Mouse (Mus musculus) adrenal gland, adult 18-20 months (tissue): ENCODE data around the gene Plekhf1. TPM values are rescaled to one million over a fixed set of nuclear protein-coding genes. Genes with fewer than 3 reads are reported as not detected.

Experiments used
- DNase-seq, 2 experiments: peaks; one replicate each; pipeline ENCODE4 v3.0.0; 2021 to 2022; ENCODE audit warnings: low spot score in 2 of 2
- total RNA-seq, 2 experiments: library from RNA; stranded (reverse); gene quantifications; 1 replicate in 1 of 2; 2 replicates in 1 of 2; pipeline ENCODE4 v1.2.3; 2021

Plekhf1 gene
- total RNA-seq, 2 experiments from 2014 or later = 4.0 to 4.2 TPM

DNA sequence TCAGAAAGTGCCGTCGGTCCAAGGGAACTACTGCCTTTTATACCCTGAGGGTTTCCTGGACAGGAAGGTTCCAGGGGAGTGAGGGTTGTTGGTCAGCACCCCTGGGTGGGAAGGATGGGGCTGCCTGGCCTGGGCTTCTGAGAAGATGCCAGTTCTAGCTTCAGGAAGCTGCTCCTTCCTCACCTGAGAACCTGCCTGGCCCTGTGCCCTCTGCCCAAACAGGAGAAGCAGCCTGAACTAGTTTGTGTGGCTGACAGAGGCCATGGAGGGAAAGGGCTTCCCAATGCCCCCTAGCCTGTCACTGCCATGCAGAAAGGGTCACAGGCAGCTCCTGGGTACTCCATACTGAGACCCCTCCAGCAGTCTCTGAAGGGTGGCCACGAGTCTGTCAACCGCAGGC is 8.3 kb downstream of the Plekhf1 start:
- DNase-seq = no peak

DNA sequence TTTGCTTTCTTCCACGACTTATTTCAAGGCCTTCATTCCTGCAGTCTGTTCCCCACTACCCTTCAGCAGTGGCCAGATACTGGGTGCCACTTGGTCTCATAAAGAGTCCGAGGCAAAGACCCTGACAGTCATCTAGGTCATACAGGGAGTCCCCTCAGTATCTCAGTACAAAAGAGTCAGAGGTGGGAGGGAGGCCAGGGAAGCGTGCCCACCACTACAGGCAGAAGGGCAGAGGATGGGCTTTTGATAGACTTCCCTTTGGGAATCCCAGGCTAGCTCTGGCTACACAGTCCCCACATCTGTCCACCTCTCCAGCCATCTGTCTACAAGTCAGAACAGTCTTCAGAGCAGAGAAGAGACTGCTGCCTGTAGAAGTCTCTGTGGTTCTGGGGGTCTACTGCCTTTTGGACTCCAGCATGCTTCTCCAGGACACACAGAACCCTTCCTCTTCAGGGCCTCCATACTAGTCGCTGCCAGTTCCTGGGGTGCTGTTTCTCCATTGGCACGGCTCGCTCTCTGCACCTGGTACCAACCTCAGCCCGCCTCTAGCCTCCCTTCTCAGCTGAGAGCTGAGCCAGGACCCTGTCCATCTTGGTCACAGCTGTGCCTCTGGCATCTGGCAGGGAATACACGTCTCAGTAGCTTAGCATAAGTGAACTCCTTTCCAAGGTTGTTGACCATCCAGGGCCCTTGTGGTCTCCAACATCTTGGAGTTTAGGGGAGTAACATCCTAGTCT is 9.0 kb downstream of the Plekhf1 start:
- no peak for DNase-seq

- DNase-seq = peak; percentile 26 to 67
Measured at GRCm38 (mm10) chr7:38217417-38218171, 10.2 kb downstream of the Plekhf1 start.

- no peak for DNase-seq
Measured at GRCm38 (mm10) chr7:38215697-38216096, 12.1 kb downstream of the Plekhf1 start.

DNA sequence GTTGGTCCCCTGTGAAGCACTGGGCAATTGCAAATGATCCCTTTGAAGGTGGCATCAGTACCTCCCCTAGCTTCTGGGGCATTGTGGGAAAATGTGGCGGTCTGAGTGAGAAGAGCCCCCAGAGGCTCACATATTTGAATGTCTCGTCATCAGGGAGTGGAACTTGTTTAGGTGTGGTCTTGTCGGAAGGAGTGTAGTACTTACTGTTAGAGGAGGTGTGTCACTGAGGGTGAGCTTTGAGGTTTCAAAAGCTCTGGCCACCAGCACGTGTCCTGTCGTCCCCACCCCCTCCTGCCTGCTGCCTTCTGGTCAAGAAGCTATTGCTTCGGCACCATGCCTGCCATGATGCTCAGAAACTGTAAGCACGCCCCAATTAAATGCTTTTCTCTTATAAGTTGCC is 12.5 kb downstream of the Plekhf1 start:
- no peak for DNase-seq

- DNase-seq = no peak
Measured at GRCm38 (mm10) chr7:38214473-38215214, 13.2 kb downstream of the Plekhf1 start.

- DNase-seq = no peak
Measured at GRCm38 (mm10) chr7:38212651-38213062, 15.2 kb downstream of the Plekhf1 start.

- DNase-seq = no peak
Measured at GRCm38 (mm10) chr7:38209478-38210152, 18.2 kb downstream of the Plekhf1 start.

DNA sequence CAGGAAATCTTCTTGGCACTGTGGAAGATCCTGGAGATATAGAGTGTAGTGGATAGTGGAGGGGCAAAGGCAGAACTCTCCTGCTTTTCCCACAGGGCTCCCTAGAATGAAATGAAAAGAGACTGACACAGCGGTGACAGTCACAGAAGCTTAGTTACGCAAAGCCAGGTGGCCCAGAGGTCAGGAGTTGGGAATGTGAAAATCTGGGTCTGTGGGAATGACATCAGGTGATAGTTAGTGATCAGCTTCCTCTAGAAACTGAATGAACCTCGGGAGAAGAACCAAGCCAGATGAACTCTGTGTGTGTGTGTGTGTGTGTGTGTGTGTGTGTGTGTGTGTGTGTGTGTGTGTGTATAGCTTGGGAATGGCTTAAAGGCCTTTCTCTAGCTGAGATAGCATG is 18.8 kb downstream of the Plekhf1 start:
- DNase-seq = no peak

DNA sequence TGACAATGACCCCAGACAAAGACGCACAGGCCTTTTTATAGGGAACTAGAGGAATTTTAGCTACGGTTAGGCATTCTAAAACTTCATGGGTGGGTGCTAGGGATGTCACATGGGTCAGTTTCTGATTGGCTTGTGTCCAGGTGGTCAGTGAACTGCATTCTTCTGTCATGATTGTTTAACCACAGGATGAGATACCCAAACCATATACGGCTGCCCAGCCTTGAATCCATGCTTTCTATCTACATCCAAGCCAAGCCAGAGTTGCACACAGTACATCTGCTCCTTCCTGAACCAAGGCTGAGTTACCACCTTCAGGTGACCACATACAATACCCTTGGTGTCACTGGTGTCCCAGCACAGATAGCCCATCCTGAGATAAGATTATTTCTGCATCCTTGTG is 21.3 kb downstream of the Plekhf1 start:
- DNase-seq = no peak

DNA sequence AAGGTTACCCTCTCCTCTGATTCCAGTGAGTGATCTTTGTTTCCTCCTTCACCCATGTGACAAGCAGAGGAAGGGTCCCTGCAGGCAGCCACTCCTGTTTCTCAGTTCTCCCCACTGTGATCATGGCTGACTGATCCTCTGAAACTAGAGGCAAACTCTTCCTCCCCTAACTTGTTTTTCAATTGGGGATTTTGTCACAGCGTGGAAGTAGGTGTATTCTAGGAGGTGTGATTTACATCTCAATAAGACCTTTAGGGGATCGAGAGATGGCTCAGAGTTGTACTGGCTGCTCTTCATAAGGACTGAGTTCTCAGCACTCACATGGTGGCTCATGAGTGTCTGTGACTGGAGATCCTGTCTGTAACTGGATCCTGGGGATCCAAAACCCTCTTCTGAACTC is 22.0 kb downstream of the Plekhf1 start:
- DNase-seq = no peak

GRCm38 (mm10) chr7:38204314-38204713 is 23.5 kb downstream of the Plekhf1 start:
- DNase-seq = no peak

DNA sequence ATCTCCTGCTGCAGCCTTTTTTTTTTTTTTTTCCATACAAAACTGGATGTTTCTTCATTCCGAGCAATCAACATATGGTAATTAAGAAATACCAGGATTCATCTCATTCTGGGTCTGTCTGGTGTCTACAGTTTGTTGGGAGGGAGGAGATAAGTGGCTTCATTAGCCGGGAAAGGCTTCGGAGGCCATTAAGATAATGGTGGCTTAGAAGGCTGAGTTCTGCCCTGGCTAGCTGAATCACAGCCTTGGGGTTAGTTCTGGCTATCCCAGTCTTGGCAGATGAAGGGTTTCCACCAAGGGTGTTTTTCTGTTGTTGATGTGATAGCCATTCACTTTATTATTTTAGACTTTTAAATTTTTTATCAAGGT is 26.5 kb downstream of the Plekhf1 start:
- DNase-seq = no peak

DNA sequence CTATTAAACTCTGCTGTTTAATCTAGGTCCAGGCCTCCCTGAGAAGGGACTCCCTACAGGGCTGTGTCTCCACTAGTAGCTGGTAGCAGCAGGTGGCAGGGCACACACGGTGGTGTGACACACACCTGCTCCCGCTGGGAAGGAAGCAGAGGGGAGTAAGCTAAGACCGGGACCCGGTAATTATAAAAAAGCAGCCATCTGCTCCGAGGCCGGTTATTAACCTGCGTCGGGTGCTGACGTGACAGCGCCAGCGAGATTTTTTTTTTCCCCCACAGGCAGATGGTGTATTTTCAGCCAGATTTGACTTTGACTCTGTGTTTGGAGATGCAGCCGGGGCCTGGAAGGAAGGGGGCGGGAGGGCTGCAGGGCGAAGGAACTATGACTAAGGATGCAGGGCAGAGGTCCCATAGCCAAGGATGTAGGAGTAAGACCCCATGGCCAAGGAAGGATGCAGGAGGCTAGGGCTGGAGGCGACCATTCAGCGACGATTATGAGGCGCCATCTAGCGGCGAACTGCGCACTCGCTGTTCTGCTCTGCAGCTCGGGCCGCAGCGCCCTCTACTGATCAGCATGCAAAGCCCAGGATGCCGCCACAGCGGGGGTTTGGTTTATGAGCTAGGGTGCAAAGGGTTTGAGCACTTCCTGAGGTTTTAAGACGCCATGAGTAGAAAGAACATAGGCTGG is 27.1 kb downstream of the Plekhf1 start:
- peak; percentile 87 to 91 for DNase-seq

- DNase-seq = no peak
Measured at GRCm38 (mm10) chr7:38199907-38200605, 27.8 kb downstream of the Plekhf1 start.

- DNase-seq = no peak
Measured at GRCm38 (mm10) chr7:38191571-38191970, 36.2 kb downstream of the Plekhf1 start.

- DNase-seq = no peak
Measured at GRCm38 (mm10) chr7:38191146-38191545, 36.7 kb downstream of the Plekhf1 start.

DNA sequence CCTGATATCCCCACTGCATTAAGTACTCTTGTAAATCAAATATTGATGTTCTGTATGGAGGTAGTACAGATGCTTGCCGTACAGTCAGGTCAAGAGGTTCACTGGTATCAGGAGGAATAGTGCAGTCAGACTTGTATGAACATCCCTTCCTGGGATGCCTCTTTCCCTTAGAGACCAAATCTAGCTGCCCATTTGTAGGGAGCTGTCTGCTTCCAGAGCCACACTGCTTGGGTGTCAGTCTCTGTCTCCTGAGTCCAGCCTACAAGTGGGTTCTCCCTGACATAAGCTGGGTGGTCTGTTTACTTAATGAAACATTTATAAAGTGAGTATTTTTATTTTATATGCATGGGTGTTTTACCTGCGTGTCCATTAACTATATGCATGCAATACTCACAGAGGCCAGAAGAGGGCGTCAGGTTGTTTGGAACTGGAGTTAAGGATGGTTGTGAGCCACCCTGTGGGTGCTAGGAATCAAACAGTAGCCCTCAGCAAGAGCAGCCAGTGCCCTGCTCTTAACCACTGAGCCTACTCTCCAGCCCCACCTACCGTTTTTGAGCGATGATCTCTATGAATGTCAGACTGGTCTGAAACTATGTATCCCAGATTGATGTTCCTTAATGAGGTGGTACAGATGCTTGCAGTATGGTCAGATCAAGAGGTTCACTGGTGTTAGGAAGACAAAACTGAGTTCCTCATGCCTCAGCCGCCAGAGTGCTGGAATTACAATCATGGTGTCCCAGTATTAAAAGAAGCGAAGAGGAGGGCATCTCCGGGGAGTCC is 37.6 kb downstream of the Plekhf1 start:
- no peak for DNase-seq
